Mouse (Mus musculus): ENCODE results near the gene Il17ra. TPM values are rescaled to one million over a fixed set of nuclear protein-coding genes. Genes with fewer than 3 reads are reported as not detected.

Il17ra gene
- 1 to 10 TPM; 7.4 to 9.1 TPM for total RNA-seq (2021)
- long read RNA-seq, experiment 1, partial matches to known transcripts: 0 of 5 reads
- long read RNA-seq, experiment 1, other reads (novel, unspliced or antisense): 5 of 5 reads
- long read RNA-seq, experiment 2, partial matches to known transcripts: 0 of 3 reads
- long read RNA-seq, experiment 2, other reads (novel, unspliced or antisense): 3 of 3 reads

DNA sequence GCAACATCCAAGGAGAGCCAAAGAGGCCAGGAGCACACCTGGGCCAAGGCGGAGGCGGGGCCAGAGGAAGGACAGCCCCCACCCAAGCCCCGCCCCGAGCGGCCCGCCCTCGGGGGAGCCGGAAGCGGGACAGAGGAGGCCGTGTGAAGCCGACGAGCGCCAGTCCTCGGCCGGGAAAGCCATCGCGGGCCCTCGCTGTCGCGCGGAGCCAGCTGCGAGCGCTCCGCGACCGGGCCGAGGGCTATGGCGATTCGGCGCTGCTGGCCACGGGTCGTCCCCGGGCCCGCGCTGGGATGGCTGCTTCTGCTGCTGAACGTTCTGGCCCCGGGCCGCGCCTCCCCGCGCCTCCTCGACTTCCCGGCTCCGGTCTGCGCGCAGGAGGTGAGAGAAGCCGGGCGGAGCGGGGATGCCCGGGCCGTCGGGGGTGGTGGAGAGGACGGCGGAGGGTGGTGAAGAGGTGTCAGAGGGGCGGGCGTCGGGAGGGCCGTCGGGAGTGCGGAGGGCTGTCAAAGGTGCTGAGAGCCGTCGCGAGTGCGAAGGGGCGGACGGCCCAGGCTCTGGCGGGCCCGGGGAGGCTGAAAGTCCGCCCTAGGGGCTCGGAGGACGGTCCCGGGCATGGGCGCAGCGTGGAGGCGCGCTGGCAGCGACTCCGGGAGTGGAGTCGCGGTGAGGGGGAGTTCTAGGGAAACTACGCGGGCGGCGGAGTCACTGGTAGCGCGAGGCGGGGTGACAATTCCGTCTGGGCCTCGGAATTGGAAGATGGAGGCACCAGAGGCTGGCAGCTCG is at the start of gene Il17ra:
Gene Il17ra, plus strand, starts transcription at position 162 of the 786 bp plus-strand sequence.
- no peak for DNase-seq (ENCODE audit: low spot score in 2 of 2)
- intact Hi-C loops (cut with DNase I): no loop called here

DNA sequence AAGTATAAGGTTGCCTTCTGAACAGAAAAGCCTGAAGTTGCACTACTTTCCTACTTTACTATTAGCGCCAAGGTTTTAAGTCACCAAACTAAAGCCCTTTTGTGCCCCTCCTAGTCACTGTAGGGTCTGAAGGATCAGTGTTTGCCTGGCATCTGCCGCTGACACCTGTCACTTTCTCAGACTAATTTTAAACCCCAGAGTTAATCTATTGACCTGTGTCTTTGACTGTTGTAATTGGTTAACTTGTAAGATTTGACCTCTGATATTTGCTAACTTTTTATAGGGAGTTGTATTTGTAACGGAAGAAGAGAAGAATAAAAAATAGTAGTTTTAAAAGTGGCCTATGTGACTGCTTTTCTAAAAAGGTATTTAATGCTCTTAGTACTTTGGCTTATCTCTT is 24.9 kb upstream of the Il17ra start:
- intact Hi-C loops (cut with DNase I): loop anchor here (10.0 kb wide), 1 partner anchor 297 kb away; no protein-coding TSS in a partner anchor

DNA sequence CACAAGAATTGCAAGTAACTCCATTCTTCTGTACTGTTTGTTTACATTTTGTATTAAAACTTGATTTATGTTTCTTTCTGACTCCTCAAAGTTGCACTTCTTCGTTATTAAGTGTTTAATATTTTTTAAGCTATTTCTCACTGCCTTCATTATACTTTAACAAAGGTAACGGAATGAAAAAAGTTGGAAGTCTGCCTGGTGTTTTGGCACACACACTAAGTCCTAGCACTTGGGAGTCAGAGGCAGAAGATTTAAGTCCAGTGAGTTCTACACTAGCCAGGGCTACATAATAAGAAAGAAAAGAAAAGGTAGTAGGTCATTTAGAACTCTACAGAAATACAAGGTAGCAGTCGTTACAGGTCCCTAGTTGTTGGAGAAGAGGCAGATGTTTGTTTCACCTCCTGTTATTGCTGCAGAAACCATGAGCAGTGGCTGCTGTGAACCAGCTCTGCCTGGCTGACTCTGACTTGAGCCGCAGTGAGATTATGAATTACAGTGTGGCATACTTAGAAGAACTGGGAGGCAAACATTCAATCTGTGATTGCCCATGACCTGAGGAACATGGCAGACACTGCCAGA is 20.8 kb upstream of the Il17ra start:
- intact Hi-C loops (cut with DNase I): no loop called here
- no peak for DNase-seq (ENCODE audit: low spot score in 2 of 2)

More for the DNA sequence above, 24.9 kb upstream of the Il17ra start:
- DNase-seq (ENCODE audit: low spot score in 2 of 2): no peak

DNA sequence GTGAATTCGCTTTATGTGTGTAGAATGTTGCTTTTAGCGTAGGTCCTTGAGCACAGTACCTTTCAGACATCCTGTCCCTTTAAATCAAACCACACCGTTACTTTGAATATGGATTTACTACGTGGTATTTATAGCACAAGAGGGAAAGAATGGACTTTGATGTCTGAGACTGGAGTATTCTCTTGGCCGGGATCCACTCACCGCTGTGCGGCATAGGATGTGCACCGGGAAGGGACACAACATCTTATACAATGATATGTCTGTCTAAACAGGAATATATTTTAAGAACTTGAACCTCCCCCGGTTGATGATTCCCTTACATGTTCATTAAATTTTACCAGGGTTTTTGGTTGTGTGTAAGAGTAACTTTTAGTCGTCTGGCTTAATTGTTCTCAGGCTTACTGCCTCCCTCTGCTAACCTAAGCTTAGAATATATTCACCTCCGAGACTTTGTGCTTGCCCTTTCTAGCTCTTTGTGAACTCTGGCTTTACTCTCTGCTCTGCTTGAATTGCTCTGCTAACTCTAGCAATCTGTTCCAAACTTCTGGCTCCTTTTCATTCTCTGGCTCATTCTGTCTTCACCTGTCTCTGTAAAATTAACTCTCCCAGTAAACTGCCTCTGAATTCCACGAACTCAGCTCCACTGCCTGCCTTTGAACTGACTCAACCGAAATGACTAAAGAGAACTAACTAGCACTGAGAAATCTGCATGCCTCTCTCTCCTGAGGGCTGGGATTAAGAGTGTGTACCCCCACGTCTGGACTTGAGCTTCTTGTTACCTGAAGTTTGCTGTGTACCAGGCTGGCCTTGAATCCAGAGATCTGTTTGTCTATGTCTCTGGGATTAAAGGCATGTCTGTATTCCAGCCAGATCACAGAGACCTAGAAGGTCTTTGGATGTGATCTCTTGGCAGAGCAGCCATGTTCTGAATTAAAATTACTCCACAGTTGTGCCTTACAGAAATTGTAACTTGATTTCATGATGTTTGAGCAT is 19.4 kb upstream of the Il17ra start:
- DNase-seq (ENCODE audit: low spot score in 2 of 2): no peak
- intact Hi-C loops (cut with DNase I): no loop called here

DNA sequence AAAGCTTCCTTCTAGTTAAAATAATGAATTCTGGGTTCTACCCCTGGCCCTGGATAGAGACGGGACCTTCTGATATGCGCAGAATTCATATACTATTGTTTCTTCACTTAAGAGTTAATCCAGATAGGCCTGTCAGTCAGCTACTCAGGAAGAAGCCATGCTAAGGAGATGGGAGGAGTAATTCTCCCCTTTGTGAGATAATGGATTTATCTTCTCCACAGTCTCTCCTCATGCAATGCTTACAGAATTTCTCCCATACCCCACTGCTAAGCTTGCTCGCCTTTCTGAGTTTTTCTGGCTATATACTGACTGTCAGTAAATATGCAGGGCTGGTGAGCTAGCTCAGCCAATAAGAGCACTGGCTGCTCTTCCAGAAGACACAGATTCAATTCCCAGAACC is 12.8 kb upstream of the Il17ra start:
- intact Hi-C loops (cut with DNase I): no loop called here
- no peak for DNase-seq (ENCODE audit: low spot score in 2 of 2)

DNA sequence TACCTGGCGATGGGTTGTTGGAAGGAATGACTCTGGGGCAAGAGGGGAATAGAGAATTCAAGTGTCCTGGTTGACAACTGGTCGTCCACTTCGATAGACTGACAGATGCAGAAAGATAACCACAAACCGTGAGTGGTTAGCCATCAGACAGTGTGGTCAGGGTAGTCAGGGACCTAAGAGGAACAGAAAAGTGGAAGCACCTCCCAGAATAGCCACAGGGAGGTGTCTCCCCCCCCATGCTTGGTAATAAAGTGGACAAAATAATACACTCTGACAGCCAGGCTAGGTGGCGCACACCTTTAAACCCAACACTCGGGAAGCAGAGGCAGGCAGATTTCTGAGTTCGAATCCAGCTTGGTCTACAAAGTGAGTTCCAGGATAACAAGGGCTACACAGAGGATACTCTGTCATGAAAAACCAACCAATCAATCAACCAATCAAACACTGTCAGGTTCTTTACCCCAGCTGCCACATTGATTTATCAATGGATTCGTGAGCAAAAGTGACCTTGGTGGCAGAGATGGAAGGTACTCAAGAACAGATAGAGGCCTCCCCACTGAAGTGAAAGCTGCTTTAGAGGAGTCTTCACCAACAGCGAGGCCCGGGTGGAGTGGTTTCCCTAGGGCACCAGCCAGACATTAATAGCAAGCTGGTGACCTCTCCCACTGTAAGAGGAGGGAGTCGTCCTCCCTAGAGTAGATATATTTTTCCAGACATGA is 10.5 kb upstream of the Il17ra start:
- intact Hi-C loops (cut with DNase I): no loop called here
- DNase-seq (ENCODE audit: low spot score in 2 of 2): no peak

DNA sequence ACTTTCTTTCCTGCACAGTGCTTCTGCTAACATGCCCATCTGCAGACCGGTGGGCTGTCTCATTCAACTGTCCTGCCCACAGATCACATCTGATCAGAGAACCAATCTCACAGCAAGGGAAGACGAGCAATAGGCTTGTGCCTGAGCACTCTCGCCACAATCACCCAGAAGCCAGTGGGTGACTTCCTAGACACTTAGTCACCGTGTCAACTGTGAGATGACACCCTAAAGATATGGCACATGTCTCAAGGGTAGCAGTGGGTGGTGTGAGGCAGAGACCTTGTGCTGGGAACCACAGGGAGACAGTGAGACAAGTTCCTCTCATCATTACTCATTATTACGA is 10.0 kb upstream of the Il17ra start:
- DNase-seq (ENCODE audit: low spot score in 2 of 2): no peak
- intact Hi-C loops (cut with DNase I): no loop called here

DNA sequence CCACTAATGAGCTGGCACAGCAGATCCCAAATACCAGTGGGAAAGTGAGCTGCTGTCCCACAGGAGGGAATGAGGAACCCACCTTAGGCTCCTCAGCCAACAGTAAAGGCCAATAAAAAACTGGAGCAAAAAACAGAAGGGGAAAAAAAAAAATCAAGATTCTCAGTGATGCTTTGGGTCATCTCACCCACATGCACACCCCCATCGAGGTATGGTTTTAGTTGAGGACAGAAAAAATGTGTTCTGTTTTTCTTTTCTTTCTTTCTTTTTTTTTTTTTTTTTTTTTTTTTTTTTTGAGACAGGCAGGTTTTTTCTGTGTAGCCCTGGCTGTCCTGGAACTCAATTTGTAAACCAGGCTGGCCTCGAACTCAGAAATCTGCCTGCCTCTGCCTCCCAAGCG is 9.5 kb upstream of the Il17ra start:
- intact Hi-C loops (cut with DNase I): no loop called here
- no peak for DNase-seq (ENCODE audit: low spot score in 2 of 2)

DNA sequence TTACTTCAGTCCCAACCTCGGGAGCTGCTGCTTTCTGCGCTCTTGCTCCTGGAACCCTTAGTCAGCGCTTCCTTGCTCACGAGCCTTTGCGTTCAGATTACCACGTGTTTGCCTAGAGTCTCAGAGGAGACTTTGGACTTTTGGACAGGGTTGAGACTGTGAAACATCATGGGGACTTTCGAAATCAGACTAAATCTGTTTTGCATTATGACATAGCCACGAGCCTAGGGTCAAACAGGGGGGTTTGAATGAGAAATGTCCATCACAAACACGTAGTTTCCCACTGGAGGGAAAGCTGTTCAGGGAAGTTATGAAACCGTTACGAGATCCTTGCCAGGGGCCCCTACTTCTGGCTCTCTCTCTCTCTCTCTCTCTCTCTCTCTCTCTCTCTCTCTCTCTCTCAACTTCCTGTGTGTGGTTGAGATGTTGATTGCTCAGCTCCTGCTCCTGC is 8.4 kb upstream of the Il17ra start:
- intact Hi-C loops (cut with DNase I): no loop called here
- no peak for DNase-seq (ENCODE audit: low spot score in 2 of 2)

DNA sequence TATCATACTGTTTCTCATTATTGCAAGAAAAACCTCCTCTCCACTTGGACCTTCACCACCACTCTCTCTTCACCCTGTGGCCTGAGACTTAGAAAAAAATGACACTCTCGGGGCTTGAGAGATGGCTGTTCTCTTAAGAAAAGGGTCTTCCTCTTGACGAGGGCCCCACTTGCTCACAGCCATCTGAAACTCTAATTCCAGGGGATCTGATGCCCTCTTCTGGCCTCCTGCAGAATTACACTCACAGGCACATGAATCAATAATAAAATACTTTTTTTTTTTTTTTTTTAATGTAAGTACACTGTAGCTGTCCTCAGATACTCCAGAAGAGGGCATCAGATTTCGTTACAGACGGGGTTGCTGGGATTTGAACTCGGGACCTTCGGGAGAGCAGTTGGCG is 6.0 kb upstream of the Il17ra start:
- intact Hi-C loops (cut with DNase I): no loop called here

DNA sequence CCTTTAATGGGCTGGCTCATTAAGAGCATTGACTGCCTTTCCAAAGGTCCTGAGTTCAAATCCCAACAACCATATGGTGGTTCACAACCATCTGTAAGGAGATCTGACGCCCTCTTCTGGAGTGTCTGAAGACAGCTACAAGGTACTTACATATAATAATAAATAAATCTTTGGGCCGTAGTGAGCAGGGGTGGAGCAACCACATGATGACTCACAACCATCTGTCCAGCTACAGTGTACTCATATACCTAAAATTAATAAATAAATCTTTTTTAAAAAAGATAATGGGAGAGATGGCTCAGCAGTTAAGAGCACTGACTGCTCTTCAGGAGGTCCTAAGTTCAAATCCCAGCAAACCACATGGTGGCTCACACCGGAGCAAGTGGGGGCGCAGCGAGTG is 5.3 kb upstream of the Il17ra start:
- intact Hi-C loops (cut with DNase I): no loop called here
- no peak for DNase-seq (ENCODE audit: low spot score in 2 of 2)

More for the DNA sequence above, 6.0 kb upstream of the Il17ra start:
- DNase-seq (ENCODE audit: low spot score in 2 of 2): no peak

DNA sequence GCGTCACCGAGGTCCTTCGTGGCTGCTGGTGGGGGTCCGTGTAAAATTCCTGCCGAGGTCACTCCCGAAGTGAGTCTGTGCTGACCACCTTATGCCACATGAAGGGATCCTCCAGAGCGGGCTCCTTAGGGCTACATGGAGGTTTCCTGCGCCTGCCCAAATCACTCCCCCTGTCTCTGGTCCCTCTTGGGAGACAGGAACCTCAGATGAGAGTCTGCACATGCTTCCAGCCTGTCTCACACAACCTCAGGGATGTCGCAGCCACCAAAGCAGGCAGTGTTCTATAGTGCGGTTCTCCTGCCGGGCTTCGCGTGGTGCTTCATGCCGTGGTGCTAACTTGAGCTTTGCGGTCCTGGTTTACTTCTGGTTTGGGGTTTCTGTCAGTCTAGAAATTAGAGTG is 1.8 kb upstream of the Il17ra start:
- intact Hi-C loops (cut with DNase I): no loop called here
- no peak for DNase-seq (ENCODE audit: low spot score in 2 of 2)

DNA sequence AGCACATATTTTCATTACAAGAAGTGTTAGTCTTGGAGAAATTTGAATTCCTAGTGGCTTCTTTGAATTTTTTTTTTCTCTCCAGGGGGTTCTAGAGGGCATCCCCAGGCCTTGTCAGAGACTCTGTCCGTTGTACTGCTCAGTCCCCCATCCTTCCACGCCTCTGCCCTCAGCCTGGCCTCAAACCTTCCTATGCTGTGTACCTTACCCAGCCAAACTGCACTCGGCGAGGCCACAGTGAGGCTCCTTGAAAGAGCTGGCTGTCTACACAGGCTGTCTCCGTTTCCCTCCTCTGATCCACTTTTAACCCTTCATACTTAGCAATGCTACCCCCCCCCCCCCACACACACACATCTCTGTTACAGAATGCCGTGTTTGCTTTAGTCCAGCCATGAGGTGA is 796 bp upstream of the Il17ra start:
- no peak for DNase-seq (ENCODE audit: low spot score in 2 of 2)

DNA sequence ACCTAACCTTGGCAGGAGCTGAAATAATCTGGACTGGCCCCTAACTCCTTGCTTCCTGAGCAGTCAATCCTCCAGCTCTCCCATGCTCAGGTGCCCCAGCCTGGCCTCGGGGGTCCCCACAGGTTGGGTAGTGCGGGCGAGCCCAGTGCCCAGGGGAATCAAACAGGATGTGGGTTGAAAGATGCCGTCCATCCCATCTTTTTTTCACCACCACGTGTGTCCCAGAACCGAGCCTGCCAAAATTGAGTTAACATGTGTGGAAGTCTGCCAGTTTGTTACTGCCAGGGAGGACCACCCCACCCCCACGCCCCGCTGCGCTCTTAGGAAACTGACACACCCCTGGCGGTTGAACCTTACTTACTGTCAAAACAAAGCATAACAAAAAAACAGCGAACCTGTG is 837 bp downstream of the Il17ra start:
- intact Hi-C loops (cut with DNase I): no loop called here
- DNase-seq (ENCODE audit: low spot score in 2 of 2): no peak

More for the DNA sequence above, 796 bp upstream of the Il17ra start:
- intact Hi-C loops (cut with DNase I): no loop called here

DNA sequence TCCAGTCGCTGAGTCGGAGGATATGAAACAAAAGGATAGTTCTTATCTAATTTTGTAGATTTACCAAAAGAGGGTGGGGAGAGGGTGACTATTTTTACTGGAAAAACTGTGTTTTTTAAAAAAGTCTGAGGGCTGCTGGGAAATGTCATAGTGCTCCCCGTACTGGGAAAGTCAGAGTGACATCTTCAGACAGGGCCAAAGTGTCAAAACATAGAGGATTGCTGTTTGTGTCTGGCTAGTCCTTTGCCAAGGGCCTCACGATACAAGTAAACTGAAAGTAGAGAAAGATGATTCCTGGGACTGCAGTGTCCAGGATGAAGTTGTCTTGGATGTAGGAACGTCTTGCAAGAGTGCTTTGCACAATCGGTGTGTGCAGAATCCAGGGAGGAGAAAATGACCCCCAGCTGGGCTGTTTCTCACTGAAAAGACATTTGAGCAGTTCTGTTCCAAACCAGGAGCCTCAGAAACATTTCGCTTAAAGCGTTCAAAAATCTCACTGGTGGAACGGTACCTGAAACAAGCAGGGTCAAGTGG is 1.4 kb downstream of the Il17ra start:
- intact Hi-C loops (cut with DNase I): no loop called here
- DNase-seq (ENCODE audit: low spot score in 2 of 2): no peak

DNA sequence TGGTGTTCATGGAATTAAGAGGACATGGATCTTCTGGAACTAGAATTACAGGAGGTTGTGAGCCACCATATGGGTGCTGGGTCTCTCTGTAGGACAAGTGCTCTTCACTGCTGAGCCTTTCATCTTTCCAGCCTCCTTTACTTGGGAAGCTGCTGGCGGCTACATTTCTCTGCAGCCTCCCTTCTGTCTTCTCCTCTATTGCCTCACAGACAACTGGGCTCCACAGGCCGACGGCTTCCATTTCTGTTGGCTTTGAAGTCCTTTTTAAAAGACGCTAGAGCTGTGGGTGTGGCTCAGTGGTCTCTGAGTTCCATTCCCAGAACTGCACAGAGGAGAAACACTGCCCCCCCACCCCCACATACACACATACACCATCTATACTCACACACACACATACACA is 2.3 kb downstream of the Il17ra start:
- intact Hi-C loops (cut with DNase I): no loop called here
- DNase-seq (ENCODE audit: low spot score in 2 of 2): no peak

DNA sequence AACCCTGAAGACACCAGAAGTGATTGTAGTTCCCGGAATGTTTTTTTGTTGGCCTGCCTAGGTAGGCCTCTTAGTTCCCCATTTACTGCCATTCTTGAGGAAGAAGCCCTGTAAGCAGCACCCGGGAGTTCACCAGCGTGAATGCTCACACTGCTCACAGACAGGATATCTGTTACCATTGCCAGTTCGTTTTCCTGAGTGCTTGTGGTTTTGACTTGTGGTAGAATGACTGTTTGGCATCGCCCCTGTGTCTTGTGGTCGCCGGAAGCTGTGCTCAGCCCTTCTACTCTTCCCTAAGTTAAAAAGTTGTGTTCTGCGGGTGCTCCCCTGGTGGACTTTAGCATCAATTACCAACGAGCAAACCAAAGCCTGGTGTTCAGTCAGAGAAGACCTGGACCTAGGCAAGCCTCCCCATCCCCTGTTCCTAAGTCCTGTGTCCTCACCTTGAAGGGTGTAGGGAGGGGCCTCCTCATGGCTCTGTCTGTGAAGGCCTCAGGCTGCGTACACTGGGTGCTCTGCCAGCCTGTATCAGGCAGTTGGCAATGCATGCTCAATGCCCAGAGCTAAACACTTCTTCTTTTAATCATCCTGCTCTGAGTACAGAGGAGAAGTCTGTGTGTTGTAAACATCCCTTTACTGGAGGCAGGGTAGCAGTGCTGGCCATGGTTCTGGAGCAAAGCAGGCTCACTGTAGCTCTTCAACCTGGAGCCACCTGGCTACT is 3.7 kb downstream of the Il17ra start:
- DNase-seq (ENCODE audit: low spot score in 2 of 2): no peak
- intact Hi-C loops (cut with DNase I): no loop called here

DNA sequence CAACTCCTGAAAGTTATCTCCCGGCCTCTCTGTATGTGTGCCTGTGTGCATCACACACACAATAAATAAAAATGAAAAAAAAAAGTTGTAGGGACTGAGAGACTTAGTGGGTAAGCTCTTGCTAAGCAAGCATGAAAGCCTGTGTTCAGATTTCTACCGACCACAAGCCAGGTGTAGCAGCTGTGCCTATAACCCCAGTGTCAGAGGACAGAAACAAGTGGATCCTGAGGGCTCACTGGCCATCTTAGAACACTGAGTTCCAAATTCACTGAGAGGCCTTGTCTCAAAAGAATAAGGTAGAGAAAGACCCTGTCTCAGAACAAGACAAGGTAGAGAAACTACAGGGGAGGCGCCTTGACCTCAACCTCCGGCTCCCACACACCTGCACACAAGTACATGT is 5.2 kb downstream of the Il17ra start:
- intact Hi-C loops (cut with DNase I): no loop called here
- DNase-seq (ENCODE audit: low spot score in 2 of 2): no peak

Data from left cerebral cortex, postnatal 14 days (tissue).